Comparison of ENCODE assay signal across 8 mouse cellular contexts in genomic region chr8:72493381-72493780, GRCm38 (mm10). TPM values are rescaled to one million over a fixed set of nuclear protein-coding genes. Genes with fewer than 3 reads are reported as not detected.
A peak's percentile ranks its signal among the peaks of the same experiment; 100 is the strongest.
DNase-seq lines count a peak whose midpoint lies in the region; ATAC-seq and TF ChIP-seq lines count a peak whose summit lies in the region.

No protein-coding gene starts in this region.

- H3K4me3 ChIP-seq in heart, embryonic 14.5 days (ENCODE audit: control insufficient read depth in 1 of 2, insufficient read depth in 1 of 2, low read depth in 1 of 2, low read length in 2 of 2) = peak overlapping the region; percentile 68 to 72
- H3K4me3 ChIP-seq in G1E (ENCODE audit: low read depth, low read length) = peak overlapping the region; percentile 99
- H3K4me3 ChIP-seq in forebrain, embryonic 14.5 days (ENCODE audit: low read depth, low read length) = peak overlapping the region; percentile 87
- peak overlapping the region; percentile 92 for H3K4me3 ChIP-seq in liver, postnatal 0 days (ENCODE audit: low read depth, low read length)

- TF ChIP-seq EP300 in liver, postnatal 0 days (IDR thresholded peaks at IDR 0.05; ENCODE audit: low read depth) = no peak

- ATAC-seq in heart, embryonic 14.5 days (ENCODE audit: insufficient number of reproducible peaks, insufficient read depth, low FRiP score, low read depth) = no peak
- no peak for ATAC-seq in G1E (ENCODE audit: extremely low read depth, insufficient number of reproducible peaks, low FRiP score, poor library complexity, severe bottlenecking)
- ATAC-seq in forebrain, embryonic 14.5 days = no peak
- no peak for ATAC-seq in liver, postnatal 0 days

- H3K9ac ChIP-seq in heart, embryonic 14.5 days (ENCODE audit: low read length) = peak overlapping the region; percentile 68
- H3K9ac ChIP-seq in forebrain, embryonic 14.5 days (ENCODE audit: low read length) = peak overlapping the region; percentile 75
- peak overlapping the region; percentile 76 for H3K9ac ChIP-seq in liver, postnatal 0 days (replicated peaks)

- peaks cover 45% of the 10 kb centered on the region for H3K36me3 ChIP-seq in heart, embryonic 14.5 days (ENCODE audit: control insufficient read depth, insufficient read depth, low read length)
- H3K36me3 ChIP-seq in G1E (replicated peaks) = peaks cover 80% of the 10 kb centered on the region
- H3K36me3 ChIP-seq in forebrain, embryonic 14.5 days (ENCODE audit: control insufficient read depth, insufficient read depth, low read length) = peaks cover 30% of the 10 kb centered on the region
- H3K36me3 ChIP-seq in liver, postnatal 0 days (replicated peaks; ENCODE audit: insufficient read depth, low read length) = peaks cover 40% of the 10 kb centered on the region

- H3K27ac ChIP-seq in heart, embryonic 14.5 days (replicated peaks in 1 of 2; ENCODE audit: control insufficient read depth in 1 of 2, insufficient read depth in 1 of 2, low read depth in 2 of 2, low read length in 2 of 2) = peak overlapping the region in 1 of 2 experiments; percentile 81; a peak in 2 of 4 replicates
- peak overlapping the region; percentile 72 for H3K27ac ChIP-seq in forebrain, embryonic 14.5 days (ENCODE audit: low read depth, low read length)
- H3K27ac ChIP-seq in liver, postnatal 0 days (ENCODE audit: low read depth) = peak overlapping the region; percentile 90

- no peaks in the 10 kb centered on the region for H3K27me3 ChIP-seq in heart, embryonic 14.5 days (ENCODE audit: control insufficient read depth, insufficient read depth, low read length)
- H3K27me3 ChIP-seq in G1E (ENCODE audit: insufficient read depth, low read length) = no peaks in the 10 kb centered on the region
- H3K27me3 ChIP-seq in forebrain, embryonic 14.5 days (replicated peaks; ENCODE audit: control insufficient read depth, insufficient read depth, low read length) = no peaks in the 10 kb centered on the region
- no peaks in the 10 kb centered on the region for H3K27me3 ChIP-seq in liver, postnatal 0 days (ENCODE audit: insufficient read depth, low read length)

- peaks cover 6 to 23% of the 10 kb centered on the region in 2 experiments for H3K4me1 ChIP-seq in heart, embryonic 14.5 days (ENCODE audit: control insufficient read depth in 2 of 2, insufficient read depth in 2 of 2, low read length in 2 of 2)
- H3K4me1 ChIP-seq in G1E (ENCODE audit: insufficient read depth, low read depth, low read length) = peaks cover 65% of the 10 kb centered on the region
- peaks cover 19% of the 10 kb centered on the region for H3K4me1 ChIP-seq in forebrain, embryonic 14.5 days (ENCODE audit: control insufficient read depth, insufficient read depth, low read length)
- H3K4me1 ChIP-seq in liver, postnatal 0 days (ENCODE audit: insufficient read depth) = peaks cover 39% of the 10 kb centered on the region

- intact Hi-C loops in heart, postnatal 14 days (cut with DNase I) = loop anchor here (2.0 to 5.0 kb wide), 3 partner anchors 53 to 254 kb away; no protein-coding TSS in a partner anchor

- H3K9me3 ChIP-seq in heart, embryonic 14.5 days (ENCODE audit: control insufficient read depth, low read length) = no peaks in the 10 kb centered on the region
- no peaks in the 10 kb centered on the region for H3K9me3 ChIP-seq in G1E (replicated peaks)
- H3K9me3 ChIP-seq in forebrain, embryonic 14.5 days (replicated peaks; ENCODE audit: control insufficient read depth, low read length) = no peaks in the 10 kb centered on the region
- no peaks in the 10 kb centered on the region for H3K9me3 ChIP-seq in liver, postnatal 0 days (ENCODE audit: low read length)

- DNase-seq in heart, postnatal 14 days = no peak
- no peak for DNase-seq in G1E (ENCODE audit: low spot score)
- no peak for DNase-seq in forebrain, embryonic 14.5 days (ENCODE audit: low spot score)
- DNase-seq in liver, postnatal 0 days = no peak
- DNase-seq in urinary bladder, postnatal 36 days (ENCODE audit: low spot score in 2 of 2) = no peak
- no peak for DNase-seq in adrenal gland, adult 8-10 months
- DNase-seq in urinary bladder, adult 18-20 months (ENCODE audit: low spot score in 2 of 2) = no peak

- TF ChIP-seq CTCF in G1E (IDR thresholded peaks at IDR 0.05; ENCODE audit: low read depth, low read length) = no peak
- no peak for TF ChIP-seq CTCF in liver, postnatal 0 days (IDR thresholded peaks at IDR 0.05; ENCODE audit: low read depth)

- WGBS in heart, embryonic 14.5 days = 9% methylated on average over 8 of the region's 8 CpGs
- 12% methylated on average over 8 of the region's 8 CpGs for WGBS in forebrain, embryonic 14.5 days
- WGBS in liver, postnatal 0 days (ENCODE audit: insufficient replicate concordance) = 9% methylated on average over 8 of the region's 8 CpGs

- H3K4me2 ChIP-seq in heart, embryonic 14.5 days (ENCODE audit: low read length) = peak overlapping the region; percentile 81
- peak overlapping the region; percentile 86 for H3K4me2 ChIP-seq in forebrain, embryonic 14.5 days (ENCODE audit: low read length)
- peak overlapping the region; percentile 97 for H3K4me2 ChIP-seq in liver, postnatal 0 days (ENCODE audit: low read depth, low read length)

RNA-seq across cellular contexts. Expression of gene Slc35e1, which starts 1.0 kb away (rescaled TPM):
- polyA plus RNA-seq in heart, embryonic 14.5 days (2014; fragmentation: Nextera tagmentation; extraction: Ambion mirVana) = 14.4 and 14.8 TPM in 2 replicates
- 10 to 100 TPM; 44.1 to 47.8 TPM for total RNA-seq in heart, postnatal 14 days (2021)
- total RNA-seq in G1E (2014; fragmentation: Nextera tagmentation) (22.4 and 40.9 TPM in 2 replicates), G1E (2017) (22.7 and 24.5 TPM in 2 replicates)
- polyA plus RNA-seq in G1E (2012) = 7.9 and 9.0 TPM in 2 replicates
- polyA plus RNA-seq in forebrain, embryonic 14.5 days (2014; fragmentation: Nextera tagmentation; extraction: Ambion mirVana) = 5.8 and 6.6 TPM in 2 replicates
- polyA plus RNA-seq in liver, postnatal 0 days (2015; fragmentation: Nextera tagmentation; extraction: Ambion mirVana) = 5.8 and 6.0 TPM in 2 replicates
- total RNA-seq in adrenal gland, adult 8-10 months (2022) = 10 to 100 TPM; 31.1 to 40.8 (median 35.2) TPM

RNA-seq across cellular contexts. Expression of gene Cherp, which starts 18.4 kb away (rescaled TPM):
- polyA plus RNA-seq in heart, embryonic 14.5 days (2014; fragmentation: Nextera tagmentation; extraction: Ambion mirVana) = 30.9 and 34.7 TPM in 2 replicates
- 10 to 100 TPM; 42.9 to 43.2 TPM for total RNA-seq in heart, postnatal 14 days (2021)
- total RNA-seq in G1E (2014; fragmentation: Nextera tagmentation) (142 and 187 TPM in 2 replicates), G1E (2017) (11.0 and 16.2 TPM in 2 replicates)
- 303 and 317 TPM in 2 replicates for polyA plus RNA-seq in G1E (2012)
- 33.2 and 42.6 TPM in 2 replicates for polyA plus RNA-seq in forebrain, embryonic 14.5 days (2014; fragmentation: Nextera tagmentation; extraction: Ambion mirVana)
- polyA plus RNA-seq in liver, postnatal 0 days (2015; fragmentation: Nextera tagmentation; extraction: Ambion mirVana) = 9.2 and 11.2 TPM in 2 replicates
- 10 to 100 TPM; 54.8 to 84.1 (median 67.7) TPM for total RNA-seq in adrenal gland, adult 8-10 months (2022)

RNA-seq across cellular contexts. Expression of gene 1700030K09Rik, which starts 49.7 kb away (rescaled TPM):
- 8.1 and 9.4 TPM in 2 replicates for polyA plus RNA-seq in heart, embryonic 14.5 days (2014; fragmentation: Nextera tagmentation; extraction: Ambion mirVana)
- total RNA-seq in heart, postnatal 14 days (2021) = 1 to 10 TPM; 6.6 to 7.0 TPM
- total RNA-seq in G1E (2014; fragmentation: Nextera tagmentation) (10.8 and 17.2 TPM in 2 replicates), G1E (2017) (7.3 and 9.0 TPM in 2 replicates)
- polyA plus RNA-seq in G1E (2012) = 3.9 and 5.0 TPM in 2 replicates
- polyA plus RNA-seq in forebrain, embryonic 14.5 days (2014; fragmentation: Nextera tagmentation; extraction: Ambion mirVana) = 14.8 and 17.1 TPM in 2 replicates
- polyA plus RNA-seq in liver, postnatal 0 days (2015; fragmentation: Nextera tagmentation; extraction: Ambion mirVana) = 2.1 and 2.2 TPM in 2 replicates
- total RNA-seq in adrenal gland, adult 8-10 months (2022) = 10 to 100 TPM in 2 of 4 experiments, 1 to 10 TPM in 2; 7.5 to 10.9 (median 9.4) TPM

RNA-seq across cellular contexts. Expression of gene Calr3, which starts 49.7 kb away (rescaled TPM):
- polyA plus RNA-seq in heart, embryonic 14.5 days (2014; fragmentation: Nextera tagmentation; extraction: Ambion mirVana) = 1.6 TPM in 2 replicates
- 10 to 100 TPM in 1 of 2 experiments, 1 to 10 TPM in 1; 8.1 to 10.5 TPM for total RNA-seq in heart, postnatal 14 days (2021)
- total RNA-seq in G1E (2014; fragmentation: Nextera tagmentation) (3.6 and 5.1 TPM in 2 replicates), G1E (2017) (0.58 and 0.87 TPM in 2 replicates)
- 0.08 and 0.13 TPM in 2 replicates for polyA plus RNA-seq in G1E (2012)
- 1.0 and 1.1 TPM in 2 replicates for polyA plus RNA-seq in forebrain, embryonic 14.5 days (2014; fragmentation: Nextera tagmentation; extraction: Ambion mirVana)
- 0.46 and 0.72 TPM in 2 replicates for polyA plus RNA-seq in liver, postnatal 0 days (2015; fragmentation: Nextera tagmentation; extraction: Ambion mirVana)
- total RNA-seq in adrenal gland, adult 8-10 months (2022) = 1 to 10 TPM; 3.0 to 3.8 (median 3.6) TPM

RNA-seq across cellular contexts. Expression of gene Med26, which starts 54.7 kb away (rescaled TPM):
- 7.3 and 7.8 TPM in 2 replicates for polyA plus RNA-seq in heart, embryonic 14.5 days (2014; fragmentation: Nextera tagmentation; extraction: Ambion mirVana)
- total RNA-seq in heart, postnatal 14 days (2021) = 10 to 100 TPM; 10.5 to 10.7 TPM
- total RNA-seq in G1E (2014; fragmentation: Nextera tagmentation) (14.8 and 17.9 TPM in 2 replicates), G1E (2017) (6.9 and 7.6 TPM in 2 replicates)
- 43.8 and 61.3 TPM in 2 replicates for polyA plus RNA-seq in G1E (2012)
- polyA plus RNA-seq in forebrain, embryonic 14.5 days (2014; fragmentation: Nextera tagmentation; extraction: Ambion mirVana) = 11.8 and 14.7 TPM in 2 replicates
- 4.9 TPM in 2 replicates for polyA plus RNA-seq in liver, postnatal 0 days (2015; fragmentation: Nextera tagmentation; extraction: Ambion mirVana)
- 1 to 10 TPM; 8.4 to 9.7 (median 9.2) TPM for total RNA-seq in adrenal gland, adult 8-10 months (2022)
